Mouse (Mus musculus) forebrain, embryonic 14.5 days (tissue): Measurements from ENCODE around the gene Ceacam16. TPM values are rescaled to one million over a fixed set of nuclear protein-coding genes. Genes with fewer than 3 reads are reported as not detected.

Experiments
- ATAC-seq: fragments of 200-750 bp; cut with Nextera tagmentation; 2 replicates; pipeline ENCODE4 v1.8.0; 2017; ENCODE audit warnings: mild to moderate bottlenecking, moderate library complexity
- DNase-seq: peaks from one replicate; pipeline ENCODE4 v3.0.0-alpha.2; 2015; ENCODE audit warnings: low spot score
- H3K27ac ChIP-seq: fragments of 300-500 bp; sonication (generic); 2 replicates; pipeline ENCODE4 v1.5.1; 2014; ENCODE audit warnings: low read depth, mild to moderate bottlenecking, control low read depth, low read length, moderate library complexity
- H3K27me3 ChIP-seq: fragments of 300-500 bp; sonication (generic); replicated peaks from 2 replicates; pipeline ENCODE4 v1.6.1; 2014; ENCODE audit warnings: low read length, control low read depth, mixed read lengths; ENCODE audit not compliant: control insufficient read depth, insufficient read depth
- H3K36me3 ChIP-seq: fragments of 300-500 bp; sonication (generic); 2 replicates; pipeline ENCODE4 v1.6.1; 2014; ENCODE audit warnings: low read length, control low read depth; ENCODE audit not compliant: control insufficient read depth, insufficient read depth
- H3K4me1 ChIP-seq: fragments of 300-500 bp; sonication (generic); 2 replicates; pipeline ENCODE4 v1.6.1; 2014; ENCODE audit warnings: antibody characterized with exemption, low read length, control low read depth; ENCODE audit not compliant: control insufficient read depth, insufficient read depth
- H3K4me2 ChIP-seq: fragments of 300-500 bp; sonication (generic); 2 replicates; pipeline ENCODE4 v1.6.1; 2014; ENCODE audit warnings: mild to moderate bottlenecking, control low read depth, low read length
- H3K4me3 ChIP-seq: fragments of 300-500 bp; sonication (generic); 2 replicates; pipeline ENCODE4 v1.5.1; 2014; ENCODE audit warnings: low read depth, low read length, control low read depth
- H3K9ac ChIP-seq: fragments of 300-500 bp; sonication (generic); 2 replicates; pipeline ENCODE4 v1.6.1; 2014; ENCODE audit warnings: mild to moderate bottlenecking, low read length, control low read depth, moderate library complexity
- H3K9me3 ChIP-seq: fragments of 300-500 bp; sonication (generic); replicated peaks from 2 replicates; pipeline ENCODE4 v1.6.1; 2016; ENCODE audit warnings: low read length, control low read depth, mixed read lengths; ENCODE audit not compliant: control insufficient read depth
- WGBS: fragments of 180-500 bp; shearing (Covaris S2); extraction: QIAGEN DNeasy Blood & Tissue Kit; methylation state at CpG from one replicate; pipeline ENCODE4 v1.1.7; 2014; 5-methylcytosine and 5-hydroxymethylcytosine counted together
- polyA plus RNA-seq: library from polyadenylated mRNA; unstranded; fragments of >200 nt; fragmentation: Nextera tagmentation; extraction: Ambion mirVana; gene quantifications from 2 replicates; pipeline ENCODE4 v1.2.1, GENCODE M21; 2014

The Ceacam16 gene
- polyA plus RNA-seq, result not detected in 2 replicates

DNA sequence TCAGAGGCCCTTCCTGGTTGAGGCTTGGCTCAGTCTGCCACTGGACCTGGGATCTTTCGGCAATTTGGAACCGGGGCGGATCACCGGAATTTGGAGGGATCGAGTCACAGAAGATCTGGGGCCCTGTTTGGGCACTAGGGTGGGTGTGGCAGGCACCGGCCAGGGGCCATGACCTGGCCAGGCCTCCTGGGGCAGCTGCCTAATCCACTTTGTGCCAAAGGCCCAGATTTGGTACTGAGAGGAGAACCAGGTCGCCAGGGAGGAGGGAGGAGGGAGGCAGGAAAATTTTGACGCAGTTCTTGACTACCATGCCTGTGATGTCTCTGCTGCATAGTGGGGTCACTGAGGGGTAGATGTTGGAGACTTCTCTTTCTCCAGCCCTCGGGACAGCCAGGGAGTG lies at the start of gene Ceacam16:
Gene Ceacam16, minus strand, starts transcription at position 101 of the 400 bp plus-strand sequence.
- no peaks in the 10 kb centered on the region for H3K9me3 ChIP-seq
- no peaks in the 10 kb centered on the region for H3K36me3 ChIP-seq
- no peak for ATAC-seq
- WGBS, result 87% methylated on average over 9 of the region's 9 CpGs
- no peak for DNase-seq
- no peak within 1 kb of the TSS for H3K4me3 ChIP-seq
- H3K4me2 ChIP-seq, result no peak within 1 kb of the TSS
- H3K27me3 ChIP-seq, result no peaks in the 10 kb centered on the region
- no peak within 1 kb of the TSS for H3K9ac ChIP-seq
- H3K27ac ChIP-seq, result no peak within 1 kb of the TSS
- no peaks in the 10 kb centered on the region for H3K4me1 ChIP-seq

DNA sequence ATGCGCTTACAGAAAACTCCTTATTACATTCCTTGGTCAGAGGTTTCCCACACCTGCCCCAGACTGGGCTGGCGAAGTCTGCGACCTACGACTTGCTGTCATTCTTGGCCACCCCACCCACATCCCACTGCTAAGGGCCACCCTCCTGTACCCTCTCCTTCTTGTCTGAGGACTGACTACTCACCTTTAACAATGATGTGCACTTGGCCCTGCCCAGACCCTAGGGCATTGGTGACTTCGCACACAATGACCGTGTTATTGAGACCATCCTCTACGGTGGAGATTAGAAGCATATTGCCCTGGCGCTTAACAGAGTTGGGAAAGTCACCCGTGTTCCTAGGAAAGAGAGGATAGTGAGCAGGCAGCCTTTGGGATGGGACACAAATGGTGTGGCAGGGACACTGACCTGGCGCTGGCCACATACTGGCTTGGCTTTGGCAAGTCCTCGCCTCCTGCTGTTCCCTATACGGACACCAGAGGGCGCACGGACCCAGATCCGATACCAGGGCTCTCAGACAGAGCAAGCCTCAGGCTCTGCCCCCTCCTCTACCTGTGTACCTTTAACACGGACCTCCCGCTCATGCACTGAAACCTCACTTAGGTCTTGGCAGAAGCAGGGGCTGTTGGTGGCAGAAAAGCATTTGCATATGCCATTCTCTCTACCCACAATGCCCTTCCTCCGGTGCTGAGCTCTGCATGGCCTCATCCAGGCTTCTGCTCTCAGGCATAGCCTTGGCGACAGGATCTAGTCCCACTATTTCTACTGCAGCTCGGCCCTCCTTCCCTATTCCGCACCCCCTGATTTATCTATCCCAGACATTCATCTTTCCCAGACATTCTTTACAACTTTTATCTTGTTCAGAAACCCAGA lies 49.6 kb upstream of the Ceacam16 start:
- Histone ChIP-seq H3K4me2 (no peak overlapping the region), H3K27me3 (no peaks in the 10 kb centered on the region), H3K9ac (no peak overlapping the region), H3K36me3 (no peaks in the 10 kb centered on the region), H3K9me3 (no peaks in the 10 kb centered on the region), H3K27ac (no peak overlapping the region), H3K4me3 (no peak overlapping the region), H3K4me1 (no peaks in the 10 kb centered on the region)
- ATAC-seq, result peak; percentile 67; the same call in 1 of the 2 replicates
- WGBS, result 49% methylated on average over 21 of the region's 21 CpGs
- peak; percentile 78 for DNase-seq

DNA sequence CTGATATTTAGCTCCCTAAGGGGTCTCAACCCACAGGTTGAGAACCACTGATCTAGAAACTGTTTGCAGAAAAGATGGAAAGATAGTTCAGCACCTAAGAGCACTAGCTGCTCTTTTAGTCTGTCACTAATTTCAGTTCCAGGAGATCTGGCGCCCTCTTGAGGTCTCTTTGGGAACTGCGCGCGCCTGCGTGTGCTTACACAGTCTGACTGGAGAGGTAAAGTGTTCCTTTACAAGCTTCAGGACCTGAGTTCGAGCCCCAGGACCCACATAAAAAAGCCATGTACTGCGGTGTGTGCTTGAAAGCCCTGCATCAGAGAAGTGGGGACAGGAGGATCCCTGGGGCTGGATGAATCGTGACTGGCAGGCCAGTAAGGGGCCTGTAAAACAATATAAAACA lies 28.8 kb upstream of the Ceacam16 start:
- peak; percentile 19 for DNase-seq
- H3K27me3 ChIP-seq, result no peaks in the 10 kb centered on the region
- H3K4me2 ChIP-seq, result no peak overlapping the region
- H3K4me3 ChIP-seq, result no peak overlapping the region
- no peaks in the 10 kb centered on the region for H3K4me1 ChIP-seq
- H3K9me3 ChIP-seq, result no peaks in the 10 kb centered on the region
- H3K27ac ChIP-seq, result no peak overlapping the region
- WGBS, result 50% methylated on average over 8 of the region's 8 CpGs
- no peak for ATAC-seq
- H3K36me3 ChIP-seq, result no peaks in the 10 kb centered on the region
- no peak overlapping the region for H3K9ac ChIP-seq

DNA sequence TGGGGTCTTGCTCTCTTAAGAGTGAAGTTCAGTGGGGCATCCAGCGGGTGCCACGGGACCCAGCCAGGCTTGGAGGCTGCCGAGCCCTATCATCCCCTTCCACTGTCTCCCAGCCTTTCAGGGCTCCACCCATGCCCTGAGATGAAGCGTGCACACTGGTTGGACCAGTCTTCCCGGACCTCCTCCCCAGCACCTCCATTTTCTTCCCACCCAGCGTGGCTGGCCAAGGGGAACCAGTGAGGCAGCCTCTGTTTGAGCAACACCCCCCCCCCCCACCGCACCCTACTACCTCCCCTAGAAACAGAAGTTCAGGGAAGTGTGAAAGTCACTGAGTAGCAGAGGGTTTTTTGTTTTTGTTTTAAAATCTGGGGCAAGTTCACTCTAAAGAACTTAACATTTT lies 26.8 kb upstream of the Ceacam16 start, which contains the start of gene Ceacam19:
Gene Ceacam19, minus strand, starts transcription at position 117 of the 400 bp plus-strand sequence.
- Histone ChIP-seq H3K27ac (no peak within 1 kb of the TSS), H3K9ac (no peak within 1 kb of the TSS), H3K27me3 (no peaks in the 10 kb centered on the region), H3K4me2 (no peak within 1 kb of the TSS), H3K4me3 (no peak within 1 kb of the TSS), H3K4me1 (no peaks in the 10 kb centered on the region), H3K36me3 (no peaks in the 10 kb centered on the region), H3K9me3 (no peaks in the 10 kb centered on the region)
- ATAC-seq, result no peak
- DNase-seq, result no peak
- WGBS, result 66% methylated on average over 7 of the region's 7 CpGs

DNA sequence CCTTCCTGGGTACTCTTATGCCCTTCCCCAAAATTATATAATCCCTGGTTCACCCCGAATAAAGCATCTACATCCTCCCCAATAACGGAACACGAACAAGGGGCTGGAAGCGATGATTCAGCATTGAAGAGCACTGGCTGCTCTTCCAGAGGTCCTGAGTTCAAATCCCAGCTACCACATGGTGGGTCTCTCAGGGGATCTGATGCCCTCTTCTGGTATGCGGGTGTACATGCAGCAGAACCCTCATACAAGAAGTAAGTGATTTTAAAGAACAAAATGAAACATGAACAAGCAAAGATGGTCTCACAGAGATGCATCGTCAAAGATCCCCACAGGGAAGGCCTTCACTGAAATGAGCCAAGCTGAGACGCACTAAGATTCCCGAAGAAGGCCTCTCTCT lies 19.7 kb upstream of the Ceacam16 start:
- no peak overlapping the region for H3K4me2 ChIP-seq
- 84% methylated on average over 8 of the region's 8 CpGs for WGBS
- H3K36me3 ChIP-seq, result no peaks in the 10 kb centered on the region
- H3K4me3 ChIP-seq, result no peak overlapping the region
- H3K9ac ChIP-seq, result no peak overlapping the region
- H3K27ac ChIP-seq, result no peak overlapping the region
- no peaks in the 10 kb centered on the region for H3K27me3 ChIP-seq
- H3K9me3 ChIP-seq, result no peaks in the 10 kb centered on the region
- ATAC-seq (no peak), DNase-seq (no peak)
- H3K4me1 ChIP-seq, result no peaks in the 10 kb centered on the region

DNA sequence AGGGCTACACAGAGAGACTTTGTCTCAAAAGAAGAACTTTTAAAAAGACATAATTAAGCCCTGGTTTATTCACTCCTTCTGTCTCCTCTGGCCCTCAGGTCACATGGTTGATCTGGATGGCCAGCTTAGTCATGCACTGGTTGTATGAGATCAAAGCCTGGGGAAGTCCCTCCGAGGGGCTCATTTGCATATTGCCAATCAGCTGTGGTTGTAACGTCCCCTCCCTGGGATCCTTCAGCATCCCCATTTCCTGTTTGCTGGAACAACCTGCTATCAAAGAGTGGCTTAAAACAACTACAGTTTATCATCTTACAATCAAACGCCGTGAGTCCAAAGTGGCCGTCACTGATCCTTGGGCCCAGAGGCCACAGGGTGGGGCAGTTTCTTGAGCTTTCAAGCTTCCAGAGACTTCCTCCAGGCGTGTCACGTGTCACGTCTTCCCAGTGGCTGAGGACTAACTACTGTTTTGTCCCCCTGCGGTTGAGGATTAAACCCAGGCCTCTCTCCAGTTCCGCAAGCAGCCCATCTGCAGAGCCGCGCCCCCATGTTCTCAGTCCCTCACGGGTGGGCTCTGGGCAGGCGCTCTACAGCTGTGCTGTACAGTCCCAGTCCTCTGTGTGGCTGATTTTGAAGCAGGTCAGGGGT lies 15.8 kb upstream of the Ceacam16 start:
- ATAC-seq (peak; percentile 26; the same call in 1 of the 2 replicates), DNase-seq (no peak)
- Histone ChIP-seq H3K4me2 (no peak overlapping the region), H3K9me3 (no peaks in the 10 kb centered on the region), H3K36me3 (no peaks in the 10 kb centered on the region), H3K27ac (no peak overlapping the region), H3K27me3 (no peaks in the 10 kb centered on the region), H3K4me1 (no peaks in the 10 kb centered on the region), H3K9ac (no peak overlapping the region), H3K4me3 (no peak overlapping the region)
- 66% methylated on average over 14 of the region's 14 CpGs for WGBS

DNA sequence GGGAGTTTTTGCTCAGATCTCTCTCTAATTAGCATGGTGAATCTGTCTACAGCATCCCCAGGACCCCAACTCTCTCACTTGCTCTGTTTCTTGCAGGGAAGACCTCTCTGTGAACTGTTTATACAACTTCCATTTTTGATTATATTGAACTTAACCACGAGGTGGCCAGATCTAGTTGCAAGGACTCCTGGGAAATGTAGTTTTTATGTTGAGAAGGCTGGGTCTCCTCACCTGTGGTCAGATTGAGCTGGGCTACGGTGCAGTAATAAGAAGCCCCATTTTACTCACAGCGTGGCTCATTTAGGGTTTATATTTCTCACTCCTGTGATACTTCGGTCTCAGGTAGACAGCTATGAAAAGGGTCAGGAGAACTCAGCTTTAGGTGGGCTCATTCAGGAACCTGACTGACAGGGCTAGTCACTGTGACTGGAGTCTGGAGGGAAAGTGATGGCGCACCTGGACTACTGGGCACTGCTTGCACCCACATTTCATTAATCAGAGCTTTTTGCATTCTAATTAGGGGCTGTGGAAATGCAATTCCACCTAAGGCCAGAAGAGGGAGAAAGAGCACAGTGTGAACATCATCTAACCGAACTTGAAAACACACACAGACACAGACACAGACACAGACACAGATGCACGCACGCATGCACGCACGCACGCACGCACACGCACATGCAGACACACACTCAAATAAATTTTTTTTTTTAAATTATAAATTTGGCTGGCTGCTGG lies 15.0 kb upstream of the Ceacam16 start:
- DNase-seq (peak; percentile 58), ATAC-seq (peak; percentile 44; the same call in 1 of the 2 replicates)
- no peaks in the 10 kb centered on the region for H3K9me3 ChIP-seq
- no peak overlapping the region for H3K4me3 ChIP-seq
- no peak overlapping the region for H3K27ac ChIP-seq
- no peaks in the 10 kb centered on the region for H3K4me1 ChIP-seq
- WGBS, result 52% methylated on average over 13 of the region's 13 CpGs
- H3K27me3 ChIP-seq, result no peaks in the 10 kb centered on the region
- H3K9ac ChIP-seq, result no peak overlapping the region
- H3K4me2 ChIP-seq, result no peak overlapping the region
- no peaks in the 10 kb centered on the region for H3K36me3 ChIP-seq

DNA sequence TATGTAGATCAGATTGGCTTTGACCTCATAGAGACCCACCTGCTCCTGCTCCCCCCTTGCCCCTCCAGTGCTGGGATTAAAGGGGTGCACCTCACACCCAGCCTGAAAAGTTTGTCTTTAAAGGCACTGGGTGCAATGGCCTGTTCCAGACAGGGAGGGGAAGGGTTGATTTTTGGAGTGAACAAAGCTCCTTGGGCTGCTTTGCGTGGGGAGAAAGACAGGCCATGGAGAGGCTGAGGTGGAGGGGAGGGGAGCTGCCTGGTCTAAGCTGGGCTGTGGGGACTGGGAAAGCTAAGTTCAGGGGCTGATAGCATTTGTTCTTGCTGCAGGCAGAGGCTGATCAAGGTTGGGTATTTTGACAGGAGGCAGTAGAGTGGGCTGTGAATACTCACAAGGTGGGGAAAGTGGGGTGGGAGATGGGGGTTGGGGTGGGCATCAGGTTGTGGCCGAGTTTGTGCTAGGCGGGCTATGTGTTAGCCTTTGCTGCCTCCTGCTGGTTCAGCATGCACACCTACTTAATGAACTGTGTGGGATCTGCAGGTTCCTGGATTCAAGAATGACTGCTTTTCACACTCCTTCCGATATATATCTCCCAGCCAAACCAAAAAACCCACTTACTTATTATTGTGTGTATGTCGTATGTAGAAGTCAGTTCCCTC lies 11.0 kb upstream of the Ceacam16 start:
- 43% methylated on average over 5 of the region's 5 CpGs for whole genome bisulfite sequencing
- DNase-seq, result peak; percentile 19

More for the DNA sequence above, 11.0 kb upstream of the Ceacam16 start:
- no peak overlapping the region for H3K9ac ChIP-seq
- H3K27me3 ChIP-seq, result no peaks in the 10 kb centered on the region
- no peaks in the 10 kb centered on the region for H3K4me1 ChIP-seq
- no peak overlapping the region for H3K4me3 ChIP-seq
- H3K9me3 ChIP-seq, result no peaks in the 10 kb centered on the region
- ATAC-seq, result no peak
- H3K4me2 ChIP-seq, result no peak overlapping the region
- no peak overlapping the region for H3K27ac ChIP-seq
- H3K36me3 ChIP-seq, result no peaks in the 10 kb centered on the region
